Mouse (Mus musculus) liver, postnatal 0 days (tissue): ENCODE data around the gene Cryz.

Experiments
- CTCF ChIP-seq: sonication (generic); IDR thresholded peaks from 2 replicates; pipeline ENCODE4 v1.5.1; 2016; ENCODE audit warnings: antibody characterized with exemption, low read depth
- EP300 ChIP-seq: IDR thresholded peaks from 2 replicates; pipeline ENCODE4 v1.6.1; 2016; ENCODE audit warnings: antibody characterized with exemption, low read depth, mild to moderate bottlenecking

DNA sequence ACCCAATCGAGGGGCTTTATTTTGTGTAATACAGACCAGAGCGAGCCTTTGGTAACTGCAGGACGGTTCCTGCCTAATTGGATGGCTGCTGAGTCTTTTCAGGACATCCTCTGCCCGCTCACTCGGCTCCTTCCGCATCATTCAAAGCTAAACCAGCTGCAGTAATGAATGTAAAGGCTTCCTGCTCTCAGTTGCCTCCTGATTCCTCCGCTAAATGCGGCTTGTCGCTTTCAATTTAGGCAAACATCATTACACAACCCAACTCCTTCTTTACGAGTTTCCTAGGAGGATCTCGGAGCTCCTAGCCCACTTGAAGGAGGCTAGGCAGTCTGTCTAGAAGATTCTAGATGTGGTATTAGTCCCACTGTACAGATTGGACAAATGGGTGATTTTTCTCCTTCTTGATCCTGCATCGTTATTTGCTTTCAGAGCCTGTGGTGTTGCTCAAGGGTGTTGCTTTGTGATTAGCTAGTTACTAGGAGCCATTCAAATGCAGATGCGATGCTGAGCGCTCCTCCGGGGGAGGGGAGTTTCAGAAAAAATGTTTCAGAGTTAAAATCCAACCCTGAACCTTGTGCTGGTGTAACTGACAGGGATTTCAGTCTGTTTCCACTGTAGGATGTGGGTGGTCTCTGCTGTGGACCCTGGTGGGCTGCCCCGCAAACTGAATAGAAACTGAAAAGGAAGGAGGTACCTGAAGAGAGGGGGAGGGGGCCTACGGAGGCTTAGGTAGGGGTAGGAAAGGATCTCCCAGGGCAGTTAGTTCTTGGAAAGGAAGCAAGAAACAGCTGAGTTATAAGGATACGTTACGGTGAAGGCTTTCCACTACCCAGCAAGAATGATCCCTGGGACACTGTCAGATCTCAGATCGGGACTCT is 48.7 kb upstream of the Cryz start:
- TF ChIP-seq CTCF = no peak
- no peak for TF ChIP-seq EP300
